Mouse (Mus musculus): ENCODE measurements around the gene Shq1.
A peak's percentile ranks its signal among the peaks of the same experiment; 100 is the strongest.

Shq1 gene

DNA sequence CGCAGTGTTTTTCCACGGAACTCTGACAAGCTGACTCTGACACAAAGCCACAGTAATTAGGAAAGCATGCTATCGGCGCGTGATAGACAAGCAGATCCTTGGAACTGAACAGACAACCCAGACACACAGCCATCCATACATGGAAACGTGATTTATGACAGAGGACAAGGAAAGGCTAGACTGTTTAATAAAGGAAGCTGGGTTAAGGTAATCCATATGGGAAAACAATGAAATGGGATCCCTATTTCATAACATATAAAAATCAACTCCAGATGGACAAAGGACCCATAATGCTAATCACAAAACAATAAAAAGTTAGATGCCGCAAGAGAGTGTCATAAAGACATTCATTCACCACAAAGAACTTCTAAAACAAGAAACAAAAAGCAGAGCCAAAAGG lies 78.0 kb downstream of the Shq1 start:
- no peak for DNase-seq

DNA sequence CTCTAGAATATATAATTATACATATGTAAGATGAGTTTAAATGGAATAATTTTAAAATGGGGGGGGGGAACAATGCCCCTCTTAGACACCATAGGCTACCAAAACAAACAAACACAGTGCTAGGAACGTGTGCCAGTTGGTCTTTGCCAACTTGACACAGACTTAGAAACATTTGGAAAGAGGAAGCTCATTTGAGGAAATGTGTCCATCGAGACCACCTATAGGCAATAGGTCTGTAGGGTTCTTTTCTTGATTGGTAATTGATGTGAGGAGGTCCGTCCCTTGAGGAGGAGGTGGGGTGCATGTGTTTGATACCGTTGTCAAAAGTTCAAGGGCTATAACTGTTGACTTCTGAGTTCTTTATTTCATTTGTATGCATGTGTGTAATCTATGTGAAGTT lies 80.4 kb downstream of the Shq1 start:
- no peak for DNase-seq

DNA sequence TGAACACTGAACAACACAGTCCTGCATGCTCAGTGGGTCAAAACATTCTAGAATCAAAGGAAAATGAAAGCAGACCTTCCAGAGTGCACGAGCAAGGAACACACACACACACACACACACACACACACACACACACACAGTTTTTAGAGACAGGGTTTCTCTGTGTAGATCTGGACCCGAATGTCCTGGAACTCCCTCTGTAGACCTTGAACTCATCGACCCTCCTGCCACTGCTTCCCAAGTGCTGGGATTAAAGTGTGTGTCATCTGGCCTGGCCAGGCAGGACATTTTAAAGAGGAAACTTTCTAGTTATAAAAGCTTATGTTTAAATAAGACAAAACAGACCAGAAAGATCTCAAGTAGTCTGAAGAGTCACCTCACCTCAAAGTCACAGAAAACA lies 82.1 kb downstream of the Shq1 start:
- no peak for DNase-seq

DNA sequence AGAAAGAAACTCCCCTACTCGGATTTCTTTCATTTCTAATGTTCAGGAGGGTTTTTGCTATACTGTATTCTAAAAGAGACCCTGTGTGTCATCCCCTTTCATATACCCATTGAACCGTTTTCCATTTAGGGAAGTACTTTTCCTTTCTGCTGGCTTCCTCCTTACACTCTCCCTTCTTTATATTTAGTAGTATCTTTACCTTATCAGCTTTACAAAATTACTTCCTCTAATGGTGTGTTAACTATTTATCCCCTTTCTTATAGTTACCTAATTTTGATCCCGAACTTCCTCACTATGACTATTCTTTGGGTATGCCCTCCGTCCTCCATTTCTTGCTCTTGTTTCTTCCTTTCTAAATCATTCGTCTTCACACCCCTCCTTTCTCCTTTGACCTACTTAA lies 84.2 kb downstream of the Shq1 start:
- DNase-seq, result no peak

DNA sequence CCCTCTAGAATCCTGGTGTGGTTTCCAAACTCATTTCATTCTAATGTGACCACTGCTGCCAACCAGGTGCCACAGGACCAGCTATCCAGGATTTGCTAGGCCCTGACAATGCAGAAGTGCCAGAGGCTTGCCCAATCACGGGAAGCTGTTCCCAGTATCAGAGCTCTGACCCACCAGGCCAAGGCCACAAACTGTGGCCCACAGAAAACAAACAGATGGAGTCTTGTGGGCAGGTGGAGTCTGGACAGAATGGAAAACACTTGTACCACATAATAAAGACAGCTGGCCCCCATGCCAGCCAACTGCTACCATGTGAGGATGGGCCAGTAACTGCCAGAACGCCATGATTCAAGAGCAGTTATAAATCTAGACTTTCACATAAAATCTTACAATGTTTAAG lies 89.0 kb downstream of the Shq1 start:
- no peak for DNase-seq

DNA sequence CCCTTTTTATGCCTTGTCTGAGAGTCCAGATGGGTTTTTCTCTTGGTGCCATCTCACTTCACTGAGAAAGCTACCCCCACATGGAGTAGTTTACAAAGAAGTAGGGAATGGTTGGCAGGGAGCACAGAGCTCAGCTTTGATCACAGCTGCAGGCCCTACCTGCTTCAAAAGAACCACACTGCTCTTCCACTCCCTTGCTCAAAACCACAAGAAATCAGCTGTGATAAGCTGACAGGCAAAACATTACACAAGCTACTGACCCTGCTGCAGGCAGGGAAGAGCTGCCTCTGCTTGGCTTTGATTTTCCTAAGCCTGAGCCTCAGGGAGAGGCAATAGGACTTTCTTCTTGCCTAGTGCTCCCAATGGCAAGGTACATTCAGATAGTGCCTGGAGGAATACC lies 89.9 kb downstream of the Shq1 start:
- DNase-seq, result peak; percentile 9 to 22

DNA sequence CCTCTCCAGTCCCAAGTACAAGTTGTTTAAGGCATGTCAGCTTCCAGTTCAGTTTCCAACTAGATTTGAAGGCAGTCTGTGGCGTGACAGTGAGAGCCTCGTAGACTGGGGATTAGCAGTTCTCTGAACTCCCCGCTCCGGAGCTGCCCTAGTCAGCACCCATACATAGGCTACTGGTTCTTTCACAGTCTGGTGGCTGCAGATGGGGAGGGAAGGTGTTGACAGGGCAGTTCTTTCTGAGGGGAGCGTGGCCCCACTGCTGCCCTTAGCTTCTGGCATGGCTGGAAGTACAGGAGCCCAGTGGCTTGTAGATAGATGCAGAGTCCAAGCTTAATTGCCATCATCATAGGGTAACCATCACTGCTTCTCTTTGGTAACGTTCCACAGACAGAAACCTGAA lies 93.4 kb downstream of the Shq1 start:
- no peak for DNase-seq

DNA sequence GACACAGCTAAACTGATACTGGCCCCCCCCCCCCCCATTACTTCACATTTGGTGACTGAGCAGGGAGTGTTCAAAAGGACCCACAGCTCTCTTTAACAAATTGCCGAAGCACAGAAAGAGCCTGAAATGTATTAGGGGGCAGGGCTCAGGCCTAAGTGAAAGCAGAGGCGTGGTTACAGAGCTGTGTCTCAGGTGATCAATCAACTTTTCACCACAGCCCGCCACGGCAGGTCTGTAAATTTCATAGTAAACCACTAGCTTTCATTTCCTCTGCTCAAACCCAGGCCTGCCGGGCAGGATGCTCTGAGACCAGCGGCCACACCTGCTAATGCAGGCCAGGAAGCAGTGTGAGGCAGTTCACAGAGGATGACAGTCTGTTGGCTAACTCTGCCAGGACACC lies 94.8 kb downstream of the Shq1 start:
- DNase-seq, result no peak

DNA sequence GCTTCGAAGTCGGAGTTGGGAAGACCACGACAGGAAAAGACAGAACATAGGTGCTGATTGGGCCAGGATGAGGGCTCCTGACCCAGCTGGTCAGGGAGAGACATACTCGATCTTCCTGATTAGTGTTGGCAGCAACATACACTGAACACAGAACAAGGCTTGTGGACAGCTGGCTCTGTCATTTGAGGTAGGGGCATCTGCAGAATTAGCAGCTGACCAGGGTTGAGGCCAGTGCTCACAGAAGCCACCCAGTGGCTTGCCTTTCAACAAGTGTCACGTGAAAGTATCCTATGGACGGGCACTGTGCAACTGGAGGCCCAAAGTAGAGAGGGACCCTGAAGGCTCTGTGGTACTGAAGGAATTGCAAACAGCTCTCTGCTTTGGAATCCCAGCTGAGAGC lies 104.2 kb downstream of the Shq1 start:
- DNase-seq, result no peak

DNA sequence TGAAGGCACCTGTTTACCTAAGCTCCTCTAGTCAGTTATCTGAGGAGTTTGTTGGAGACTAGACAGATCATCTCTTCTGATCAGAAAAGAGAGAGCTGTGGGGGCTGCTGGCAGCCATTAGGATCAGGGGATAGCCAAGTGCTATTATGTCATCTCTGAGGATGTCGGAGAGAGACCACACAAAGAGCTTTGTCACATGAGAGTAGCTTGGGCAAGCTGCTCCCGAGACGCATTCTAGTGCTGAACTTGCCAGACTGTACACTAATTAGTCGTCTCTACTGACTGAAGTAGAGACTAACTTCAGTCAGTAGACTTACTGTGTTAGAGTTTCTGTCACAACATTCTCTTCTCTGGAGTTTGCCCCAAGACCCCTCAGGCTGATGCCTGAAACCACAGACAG lies 106.4 kb downstream of the Shq1 start:
- DNase-seq, result no peak

DNA sequence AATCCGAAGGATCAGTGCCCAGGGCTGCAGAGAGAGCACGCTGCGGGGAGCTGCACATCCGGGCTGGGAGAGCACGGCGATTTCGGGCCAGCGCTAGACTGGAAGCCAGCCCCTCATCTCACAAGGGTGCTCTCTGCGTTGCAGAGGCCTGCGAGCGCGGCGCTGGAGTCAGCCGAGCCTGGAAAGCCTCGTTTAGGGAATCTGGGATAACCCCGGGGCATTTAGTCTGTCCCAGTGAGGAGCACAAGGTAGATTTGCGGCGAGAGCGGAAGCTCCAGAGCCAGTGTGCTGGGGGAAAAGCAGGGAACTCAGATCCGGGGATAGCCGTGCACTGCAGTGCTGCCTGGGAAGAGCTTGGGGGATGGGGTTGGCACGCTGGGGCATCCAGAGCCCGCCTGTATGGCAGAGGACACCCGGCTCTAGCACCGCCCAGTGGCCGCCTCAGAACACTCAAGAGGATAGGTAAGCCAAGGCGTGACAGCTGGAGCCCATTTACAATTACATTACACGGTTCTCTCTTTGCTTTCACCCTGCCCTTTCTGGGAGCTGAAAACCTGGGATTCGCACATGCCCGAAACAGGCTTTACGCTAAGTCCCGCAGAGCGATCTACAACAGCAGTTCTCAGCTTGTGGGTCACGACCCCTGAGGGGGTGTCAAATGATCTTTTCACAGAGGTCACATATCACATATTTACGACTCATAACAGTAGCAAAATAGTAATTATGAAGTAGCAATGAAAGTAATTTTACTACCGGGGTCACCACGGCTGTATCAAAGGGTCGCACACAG lies 107.2 kb downstream of the Shq1 start:
- DNase-seq, result peak; percentile 28 to 35

DNA sequence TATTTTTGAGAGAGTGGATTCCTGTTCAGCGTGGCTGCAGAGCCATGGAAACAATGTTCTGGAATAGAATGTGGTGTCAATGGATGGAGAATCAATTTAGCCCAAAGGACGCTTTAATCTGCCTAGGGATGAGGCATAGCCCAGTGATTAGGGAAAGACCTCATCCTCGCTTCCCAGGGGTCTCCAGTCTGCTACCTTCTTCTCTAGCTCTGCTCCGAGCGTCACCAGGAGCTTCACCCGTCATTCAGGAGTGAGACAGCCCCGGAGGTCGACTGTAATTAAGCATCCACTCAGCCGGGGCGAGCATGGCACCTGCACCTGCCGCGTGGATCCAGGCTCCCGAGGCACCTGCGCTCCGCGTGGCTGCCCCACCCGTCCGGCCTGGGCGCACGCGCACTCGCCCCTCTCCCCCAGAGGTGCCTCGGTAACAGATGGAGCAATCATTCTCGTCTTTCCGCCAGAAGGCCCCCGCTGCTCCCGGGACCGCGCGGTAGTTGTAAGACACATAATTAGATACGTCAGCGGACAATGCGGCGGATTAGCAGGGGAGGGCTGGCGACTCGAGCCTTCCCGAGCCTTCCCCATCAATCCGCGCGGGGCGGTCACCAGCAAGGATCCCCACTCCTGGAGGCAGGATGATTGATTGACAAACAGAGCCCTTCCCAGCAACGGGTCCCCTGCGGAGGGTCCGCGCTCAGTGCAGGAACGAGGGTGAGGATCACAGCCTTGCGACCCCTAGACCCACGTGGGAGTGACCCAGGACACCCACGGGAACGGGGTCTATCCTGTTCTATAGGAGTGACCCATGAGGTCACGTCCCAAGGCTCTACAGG lies 108.0 kb downstream of the Shq1 start:
- DNase-seq, result peak; percentile 32 to 41

DNA sequence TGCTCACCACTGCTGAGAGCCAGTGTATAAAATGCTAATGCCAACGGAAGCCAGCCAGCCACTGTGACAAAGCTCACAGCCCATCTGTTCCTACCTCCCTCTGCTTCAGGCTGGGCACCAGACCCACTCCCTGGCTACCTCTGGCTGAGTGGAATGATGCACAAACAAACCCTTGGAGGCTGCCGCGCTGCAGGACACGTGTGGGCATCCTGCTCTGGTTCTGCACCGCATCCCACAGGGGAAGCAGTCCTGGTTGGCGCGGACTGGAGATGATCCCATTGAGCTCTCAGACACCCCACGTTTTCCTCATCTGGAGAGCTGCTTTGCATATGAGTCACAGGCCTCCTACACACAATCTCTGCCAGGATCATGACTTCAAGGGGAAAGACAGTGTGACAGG lies 112.9 kb downstream of the Shq1 start:
- DNase-seq, result no peak

DNA sequence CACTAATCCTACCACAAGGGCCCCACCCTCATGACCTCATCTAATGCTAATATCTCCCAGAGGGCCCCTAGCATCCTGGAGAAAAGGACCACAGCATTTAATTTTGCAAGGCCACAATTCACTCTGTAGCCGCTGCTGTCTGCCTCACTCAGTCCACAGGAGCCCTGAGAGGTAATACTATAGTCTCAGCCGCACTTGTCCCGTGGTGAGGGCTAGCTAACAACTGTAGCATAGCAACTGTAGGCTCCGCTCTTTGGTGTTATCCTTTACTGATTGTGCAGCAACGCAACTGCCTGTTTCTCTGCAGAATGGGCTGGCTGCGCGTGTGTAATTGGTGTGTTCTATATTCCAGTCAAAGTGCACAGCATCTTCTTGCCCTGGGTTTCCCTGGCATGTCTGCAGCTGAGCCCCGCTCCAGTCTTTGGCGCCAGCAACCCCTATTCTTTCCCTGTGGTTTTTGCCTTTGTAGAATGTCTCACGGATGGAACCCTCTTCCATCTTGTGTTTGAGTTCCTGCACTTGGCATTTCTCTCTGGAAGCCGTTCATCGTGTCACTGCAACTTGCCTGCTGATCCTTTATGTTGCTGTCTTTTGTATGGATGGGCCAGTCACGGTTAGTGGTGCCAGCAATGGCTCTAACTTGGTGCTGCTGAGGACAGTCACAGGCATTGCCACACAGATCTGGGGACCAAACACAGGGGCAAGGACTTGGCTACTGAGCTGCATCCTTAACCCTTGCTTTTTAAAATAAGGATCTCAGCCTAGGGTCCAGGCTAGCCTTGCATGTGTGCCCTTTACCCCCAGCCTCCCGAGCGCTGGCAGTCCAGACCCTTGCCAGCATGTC lies 128.6 kb downstream of the Shq1 start:
- no peak for DNase-seq

DNA sequence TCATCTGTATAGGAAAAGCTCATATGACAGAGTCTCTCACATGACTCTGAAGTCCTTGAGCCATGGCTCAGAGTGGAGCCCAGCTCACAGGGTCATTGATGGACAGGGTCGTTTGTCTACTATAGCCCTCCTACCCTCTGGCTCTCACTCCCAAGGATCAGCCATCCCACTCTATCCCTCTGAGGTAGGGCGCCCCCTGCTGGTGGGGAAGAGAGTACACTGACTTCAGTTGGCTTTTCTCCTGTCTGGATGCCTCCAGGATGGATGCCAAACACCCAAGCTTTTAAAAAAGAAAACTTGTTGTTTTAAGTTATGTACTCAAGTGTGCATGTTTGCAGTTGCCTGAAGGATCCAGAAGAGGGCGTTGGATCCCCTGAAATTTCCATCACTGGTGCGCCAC lies 131.3 kb downstream of the Shq1 start:
- no peak for DNase-seq

DNA sequence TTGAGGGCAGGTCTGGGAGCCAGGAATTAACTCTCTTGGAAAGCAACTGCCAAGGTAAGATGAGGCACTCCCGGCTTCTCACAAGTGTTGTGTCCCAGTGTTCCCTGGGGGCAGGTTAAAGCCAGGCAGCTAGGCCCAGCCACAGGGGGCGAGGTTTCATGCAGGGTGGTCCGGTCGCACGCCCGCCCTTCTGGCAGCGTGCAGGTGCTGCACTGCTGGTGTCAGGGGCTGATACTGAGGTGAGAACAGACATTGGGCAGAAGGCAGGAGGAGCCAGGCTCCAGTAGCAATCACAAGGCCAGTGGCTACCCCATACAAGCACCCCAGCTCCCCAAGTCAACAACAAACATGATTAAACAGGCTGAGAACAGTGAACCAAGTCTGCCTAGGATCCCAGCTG lies 132.4 kb downstream of the Shq1 start:
- DNase-seq, result no peak

DNA sequence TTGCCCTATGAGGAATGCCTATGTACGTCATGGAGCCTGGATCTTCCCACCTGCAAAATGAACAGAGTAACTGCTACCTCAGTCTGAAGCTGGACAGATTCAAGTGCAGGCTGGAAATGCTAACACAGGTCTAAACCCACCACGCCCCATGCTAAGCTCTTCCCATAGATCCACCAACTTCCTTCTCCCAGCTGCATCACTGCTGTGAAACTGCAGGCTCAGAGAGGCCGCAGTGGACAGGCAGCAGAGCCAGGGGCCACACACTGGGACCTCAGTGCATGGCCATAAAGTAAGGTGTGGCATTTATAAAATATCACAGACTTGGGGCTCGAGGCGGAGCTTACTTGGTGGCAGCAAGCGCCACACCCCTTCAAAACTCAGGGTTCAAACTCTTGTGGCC lies 133.0 kb downstream of the Shq1 start:
- no peak for DNase-seq

DNA sequence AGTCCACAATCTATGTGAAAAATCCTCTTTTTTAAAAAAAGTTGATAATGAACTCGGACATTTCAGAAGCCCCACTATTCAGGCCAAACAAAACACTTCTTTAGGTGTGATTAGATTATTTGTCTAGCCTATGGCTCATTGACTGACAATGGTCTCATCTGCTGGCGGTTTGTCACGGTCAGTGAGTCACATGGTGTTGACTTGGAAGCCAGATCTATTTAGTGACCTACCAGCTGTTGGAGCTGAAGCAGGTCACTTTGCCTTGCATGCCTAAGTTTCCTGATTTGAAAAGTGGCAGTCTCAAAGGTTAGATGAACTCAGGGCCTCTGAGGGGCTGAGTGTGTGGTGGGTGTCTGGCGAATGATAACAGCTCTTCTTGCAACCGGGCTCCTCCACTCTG lies 133.9 kb downstream of the Shq1 start:
- no peak for DNase-seq

DNA sequence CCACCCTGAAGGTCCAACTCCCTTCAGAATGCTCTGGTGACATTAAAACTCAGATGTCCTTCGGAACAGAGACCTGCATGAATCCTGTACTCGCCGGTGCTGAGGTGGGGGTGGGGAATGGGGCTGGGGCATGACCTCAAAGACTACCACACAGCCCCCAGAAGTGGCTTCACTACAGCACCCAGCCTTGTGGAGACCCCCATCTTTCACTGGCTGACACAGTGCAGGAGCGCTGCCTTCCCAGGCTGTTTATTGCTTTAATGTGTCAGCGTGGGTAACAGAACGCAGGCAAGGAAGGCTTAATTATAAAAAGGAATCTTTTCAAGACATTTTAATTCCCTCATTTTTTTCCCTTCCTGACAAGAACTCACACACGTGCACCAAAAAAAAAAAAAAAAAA lies 137.6 kb downstream of the Shq1 start:
- DNase-seq, result no peak

DNA sequence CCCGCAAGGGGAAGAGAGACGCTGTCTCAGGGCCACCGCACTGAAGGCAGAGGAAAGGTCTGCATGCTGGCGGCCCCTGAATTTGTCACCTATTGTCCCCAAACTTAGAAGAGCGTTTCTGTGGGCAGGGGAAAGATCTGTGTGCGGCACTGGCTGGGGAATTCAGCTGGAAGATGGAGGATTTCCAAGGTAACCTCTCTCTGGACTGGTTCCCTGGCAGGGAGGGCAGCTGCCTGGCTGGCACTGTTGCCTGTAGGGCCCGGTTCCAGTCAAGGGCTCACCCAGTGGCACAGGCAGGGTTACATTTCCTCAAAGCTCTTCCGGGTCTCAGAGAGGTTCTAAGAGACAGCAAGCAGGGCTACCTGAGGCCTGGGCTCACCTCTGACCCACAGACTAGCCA lies 138.6 kb downstream of the Shq1 start:
- DNase-seq, result no peak

DNA sequence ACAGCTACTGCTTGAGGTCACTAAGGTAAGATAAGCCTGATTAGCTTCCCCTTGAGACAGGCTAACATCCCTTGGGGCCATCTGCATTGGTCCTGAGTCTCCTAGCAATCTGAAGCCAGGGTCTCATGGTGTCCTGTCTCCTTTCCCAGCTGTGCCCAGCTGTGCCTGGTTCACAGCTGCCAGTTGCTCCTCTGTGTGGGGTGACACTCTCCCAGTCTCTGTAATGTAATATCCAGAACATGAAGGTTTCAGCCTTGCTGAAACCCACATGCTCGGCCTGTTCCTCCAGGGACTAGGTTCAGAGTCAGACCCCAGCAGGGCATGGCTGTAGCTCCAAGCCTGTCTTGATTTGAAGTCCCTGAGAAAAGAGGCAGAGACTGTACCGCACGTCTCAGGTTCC lies 141.3 kb downstream of the Shq1 start:
- no peak for DNase-seq

DNA sequence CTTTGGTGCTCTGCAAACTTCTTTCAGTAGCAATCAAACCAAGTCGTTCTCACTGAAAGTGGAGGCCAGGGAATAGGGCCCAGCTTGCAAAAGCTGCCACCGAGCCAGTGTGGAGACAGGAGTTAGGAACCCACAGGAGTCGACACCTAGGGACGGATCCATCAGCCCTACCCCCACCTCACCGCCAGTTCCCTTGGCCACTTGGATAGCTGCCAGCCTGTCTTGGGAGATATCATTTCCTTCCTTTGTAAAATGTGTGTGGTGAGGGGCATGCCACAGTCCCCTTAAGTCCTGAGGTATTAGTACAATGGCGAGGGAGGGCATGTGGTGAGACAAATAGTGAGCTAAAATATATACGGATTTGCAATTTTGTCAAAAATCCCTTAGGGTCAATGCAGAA lies 142.4 kb downstream of the Shq1 start:
- DNase-seq, result no peak

DNA sequence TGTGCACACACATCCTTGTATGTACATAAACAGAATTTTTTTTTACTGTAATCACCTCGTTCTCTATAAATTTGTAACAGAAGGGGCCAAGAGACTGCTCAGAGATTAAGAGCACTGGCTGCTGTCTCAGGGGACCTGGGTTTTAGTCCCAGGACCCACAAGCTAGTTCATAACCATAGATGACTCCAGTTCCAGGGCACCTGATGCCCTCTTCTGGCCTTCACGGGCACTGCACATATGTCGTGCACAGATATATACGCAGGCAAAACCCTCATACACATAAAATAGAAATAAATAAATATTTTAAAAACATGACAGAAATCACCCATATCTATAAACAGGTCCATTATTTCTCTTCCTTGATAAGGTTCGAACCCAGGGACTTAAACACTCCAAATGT lies 143.0 kb downstream of the Shq1 start:
- DNase-seq, result no peak

DNA sequence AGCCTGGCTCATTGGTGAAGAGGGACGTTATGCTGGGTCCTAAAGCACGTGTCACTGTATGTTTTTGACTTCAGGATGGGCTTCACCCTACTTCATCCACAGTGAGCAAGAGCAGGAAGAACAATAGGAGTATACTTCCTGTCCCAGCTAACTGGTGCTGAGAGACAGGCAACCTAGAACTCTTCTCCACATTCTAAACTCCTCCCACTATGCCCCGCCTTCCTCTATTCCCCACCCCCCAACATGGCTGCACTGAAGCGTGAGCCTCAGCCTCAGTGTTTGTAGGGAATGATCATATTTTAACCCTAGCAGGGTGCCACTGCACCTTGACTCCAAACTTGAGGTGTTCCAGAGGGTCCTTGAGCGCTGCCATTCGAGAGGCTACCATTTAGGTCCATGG lies 143.8 kb downstream of the Shq1 start:
- no peak for DNase-seq
